Mouse (Mus musculus): ENCODE measurements around the gene Sdad1. TPM values are rescaled to one million over a fixed set of nuclear protein-coding genes. Genes with fewer than 3 reads are reported as not detected.

The Sdad1 gene
- polyA plus RNA-seq, 1 experiment from 2014 or later: 38.8 TPM

GRCm38 (mm10) chr5:92340606-92341005 is 30.3 kb upstream of the Sdad1 start:
- H3K36me3 ChIP-seq (ENCODE audit: control insufficient read depth, insufficient read depth, low read length): no peaks in the 10 kb centered on the region
- no peak overlapping the region for H3K4me3 ChIP-seq (replicated peaks; ENCODE audit: low read depth, low read length)
- no peaks in the 10 kb centered on the region for H3K27me3 ChIP-seq (ENCODE audit: control insufficient read depth, insufficient read depth, low read length)
- H3K4me1 ChIP-seq (ENCODE audit: control insufficient read depth, insufficient read depth, low read length): no peaks in the 10 kb centered on the region
- H3K27ac ChIP-seq (replicated peaks; ENCODE audit: low read depth, low read length): no peak overlapping the region
- 79% methylated on average over 4 of the region's 4 CpGs for WGBS
- DNase-seq: no peak
- H3K9ac ChIP-seq (replicated peaks; ENCODE audit: low read length): no peak overlapping the region
- H3K4me2 ChIP-seq (ENCODE audit: low read length): no peak overlapping the region
- ATAC-seq (ENCODE audit: low FRiP score, low TSS enrichment): no peak
- H3K9me3 ChIP-seq (ENCODE audit: control insufficient read depth, low read length): no peaks in the 10 kb centered on the region

GRCm38 (mm10) chr5:92336743-92337142 is 26.5 kb upstream of the Sdad1 start:
- no peak overlapping the region for H3K4me3 ChIP-seq (replicated peaks; ENCODE audit: low read depth, low read length)
- DNase-seq: no peak
- no peaks in the 10 kb centered on the region for H3K4me1 ChIP-seq (ENCODE audit: control insufficient read depth, insufficient read depth, low read length)
- no peak overlapping the region for H3K4me2 ChIP-seq (ENCODE audit: low read length)
- H3K36me3 ChIP-seq (ENCODE audit: control insufficient read depth, insufficient read depth, low read length): no peaks in the 10 kb centered on the region
- no peaks in the 10 kb centered on the region for H3K27me3 ChIP-seq (ENCODE audit: control insufficient read depth, insufficient read depth, low read length)
- ATAC-seq (ENCODE audit: low FRiP score, low TSS enrichment): no peak
- H3K27ac ChIP-seq (replicated peaks; ENCODE audit: low read depth, low read length): no peak overlapping the region
- 81% methylated on average over 3 of the region's 3 CpGs for WGBS
- H3K9me3 ChIP-seq (ENCODE audit: control insufficient read depth, low read length): no peaks in the 10 kb centered on the region
- H3K9ac ChIP-seq (replicated peaks; ENCODE audit: low read length): no peak overlapping the region

- no peak for ATAC-seq (ENCODE audit: low FRiP score, low TSS enrichment)
- H3K9ac ChIP-seq (replicated peaks; ENCODE audit: low read length): no peak overlapping the region
Observed at GRCm38 (mm10) chr5:92332359-92332840, 22.1 kb upstream of the Sdad1 start.

GRCm38 (mm10) chr5:92331635-92332338 is 21.5 kb upstream of the Sdad1 start, which contains the start of gene Art3:
Gene Art3 (plus strand): TSS chr5:92331827.
- no peak for DNase-seq
- Histone ChIP-seq H3K4me2 (ENCODE audit: low read length) (no peak within 1 kb of the TSS), H3K9ac (replicated peaks; ENCODE audit: low read length) (no peak within 1 kb of the TSS), H3K4me1 (ENCODE audit: control insufficient read depth, insufficient read depth, low read length) (no peaks in the 10 kb centered on the region), H3K4me3 (replicated peaks; ENCODE audit: low read depth, low read length) (no peak within 1 kb of the TSS), H3K27me3 (ENCODE audit: control insufficient read depth, insufficient read depth, low read length) (no peaks in the 10 kb centered on the region), H3K36me3 (ENCODE audit: control insufficient read depth, insufficient read depth, low read length) (no peaks in the 10 kb centered on the region), H3K27ac (replicated peaks; ENCODE audit: low read depth, low read length) (no peak within 1 kb of the TSS), H3K9me3 (ENCODE audit: control insufficient read depth, low read length) (no peaks in the 10 kb centered on the region)
- ATAC-seq (ENCODE audit: low FRiP score, low TSS enrichment): no peak
- WGBS: 97% methylated on average over 17 of the region's 17 CpGs

More at GRCm38 (mm10) chr5:92332359-92332840, 22.1 kb upstream of the Sdad1 start:
- Histone ChIP-seq H3K4me3 (replicated peaks; ENCODE audit: low read depth, low read length) (no peak overlapping the region), H3K27ac (replicated peaks; ENCODE audit: low read depth, low read length) (no peak overlapping the region), H3K4me2 (ENCODE audit: low read length) (no peak overlapping the region), H3K4me1 (ENCODE audit: control insufficient read depth, insufficient read depth, low read length) (no peaks in the 10 kb centered on the region), H3K27me3 (ENCODE audit: control insufficient read depth, insufficient read depth, low read length) (no peaks in the 10 kb centered on the region), H3K9me3 (ENCODE audit: control insufficient read depth, low read length) (no peaks in the 10 kb centered on the region), H3K36me3 (ENCODE audit: control insufficient read depth, insufficient read depth, low read length) (no peaks in the 10 kb centered on the region)
- 74% methylated on average over 9 of the region's 9 CpGs for WGBS
- DNase-seq: peak; percentile 7

GRCm38 (mm10) chr5:92331122-92331521 is 20.8 kb upstream of the Sdad1 start:
- WGBS: 93% methylated on average over 12 of the region's 12 CpGs

GRCm38 (mm10) chr5:92327929-92328328 is 17.6 kb upstream of the Sdad1 start, which contains the start of gene Cxcl9:
Gene Cxcl9 (minus strand): TSS chr5:92328079.
- H3K9ac ChIP-seq (replicated peaks; ENCODE audit: low read length): no peak within 1 kb of the TSS
- H3K4me3 ChIP-seq (replicated peaks; ENCODE audit: low read depth, low read length): no peak within 1 kb of the TSS
- H3K36me3 ChIP-seq (ENCODE audit: control insufficient read depth, insufficient read depth, low read length): no peaks in the 10 kb centered on the region
- H3K27me3 ChIP-seq (ENCODE audit: control insufficient read depth, insufficient read depth, low read length): no peaks in the 10 kb centered on the region
- DNase-seq (no peak), ATAC-seq (ENCODE audit: low FRiP score, low TSS enrichment) (no peak)
- H3K4me2 ChIP-seq (ENCODE audit: low read length): no peak within 1 kb of the TSS
- WGBS: 92% methylated on average over 7 of the region's 7 CpGs
- no peaks in the 10 kb centered on the region for H3K9me3 ChIP-seq (ENCODE audit: control insufficient read depth, low read length)
- H3K27ac ChIP-seq (replicated peaks; ENCODE audit: low read depth, low read length): no peak within 1 kb of the TSS
- no peaks in the 10 kb centered on the region for H3K4me1 ChIP-seq (ENCODE audit: control insufficient read depth, insufficient read depth, low read length)

More at GRCm38 (mm10) chr5:92331122-92331521, 20.8 kb upstream of the Sdad1 start:
- ATAC-seq (ENCODE audit: low FRiP score, low TSS enrichment) (no peak), DNase-seq (no peak)
- no peaks in the 10 kb centered on the region for H3K36me3 ChIP-seq (ENCODE audit: control insufficient read depth, insufficient read depth, low read length)
- H3K4me1 ChIP-seq (ENCODE audit: control insufficient read depth, insufficient read depth, low read length): no peaks in the 10 kb centered on the region
- H3K4me3 ChIP-seq (replicated peaks; ENCODE audit: low read depth, low read length): no peak overlapping the region
- H3K4me2 ChIP-seq (ENCODE audit: low read length): no peak overlapping the region
- no peaks in the 10 kb centered on the region for H3K27me3 ChIP-seq (ENCODE audit: control insufficient read depth, insufficient read depth, low read length)
- H3K9me3 ChIP-seq (ENCODE audit: control insufficient read depth, low read length): no peaks in the 10 kb centered on the region
- H3K9ac ChIP-seq (replicated peaks; ENCODE audit: low read length): no peak overlapping the region
- H3K27ac ChIP-seq (replicated peaks; ENCODE audit: low read depth, low read length): no peak overlapping the region

- 87% methylated on average over 6 of the region's 6 CpGs for WGBS
- Histone ChIP-seq H3K4me2 (ENCODE audit: low read length) (no peak overlapping the region), H3K27me3 (ENCODE audit: control insufficient read depth, insufficient read depth, low read length) (no peaks in the 10 kb centered on the region), H3K36me3 (ENCODE audit: control insufficient read depth, insufficient read depth, low read length) (no peaks in the 10 kb centered on the region), H3K9ac (replicated peaks; ENCODE audit: low read length) (no peak overlapping the region), H3K4me1 (ENCODE audit: control insufficient read depth, insufficient read depth, low read length) (no peaks in the 10 kb centered on the region), H3K4me3 (replicated peaks; ENCODE audit: low read depth, low read length) (no peak overlapping the region), H3K27ac (replicated peaks; ENCODE audit: low read depth, low read length) (no peak overlapping the region), H3K9me3 (ENCODE audit: control insufficient read depth, low read length) (no peaks in the 10 kb centered on the region)
- no peak for ATAC-seq (ENCODE audit: low FRiP score, low TSS enrichment)
- no peak for DNase-seq
Observed at GRCm38 (mm10) chr5:92327367-92327766, 17.1 kb upstream of the Sdad1 start.

GRCm38 (mm10) chr5:92323264-92323663 is 13.0 kb upstream of the Sdad1 start:
- ATAC-seq (ENCODE audit: low FRiP score, low TSS enrichment) (no peak), DNase-seq (no peak)
- H3K9me3 ChIP-seq (ENCODE audit: control insufficient read depth, low read length): no peaks in the 10 kb centered on the region
- H3K36me3 ChIP-seq (ENCODE audit: control insufficient read depth, insufficient read depth, low read length): no peaks in the 10 kb centered on the region
- 91% methylated on average over 5 of the region's 5 CpGs for WGBS
- H3K27ac ChIP-seq (replicated peaks; ENCODE audit: low read depth, low read length): no peak overlapping the region
- no peak overlapping the region for H3K9ac ChIP-seq (replicated peaks; ENCODE audit: low read length)
- no peaks in the 10 kb centered on the region for H3K4me1 ChIP-seq (ENCODE audit: control insufficient read depth, insufficient read depth, low read length)
- no peak overlapping the region for H3K4me2 ChIP-seq (ENCODE audit: low read length)
- H3K27me3 ChIP-seq (ENCODE audit: control insufficient read depth, insufficient read depth, low read length): no peaks in the 10 kb centered on the region
- no peak overlapping the region for H3K4me3 ChIP-seq (replicated peaks; ENCODE audit: low read depth, low read length)

GRCm38 (mm10) chr5:92322612-92323011 is 12.3 kb upstream of the Sdad1 start:
- Histone ChIP-seq H3K9ac (replicated peaks; ENCODE audit: low read length) (no peak overlapping the region), H3K9me3 (ENCODE audit: control insufficient read depth, low read length) (no peaks in the 10 kb centered on the region), H3K4me3 (replicated peaks; ENCODE audit: low read depth, low read length) (no peak overlapping the region), H3K27ac (replicated peaks; ENCODE audit: low read depth, low read length) (no peak overlapping the region), H3K4me1 (ENCODE audit: control insufficient read depth, insufficient read depth, low read length) (no peaks in the 10 kb centered on the region), H3K4me2 (ENCODE audit: low read length) (no peak overlapping the region), H3K27me3 (ENCODE audit: control insufficient read depth, insufficient read depth, low read length) (no peaks in the 10 kb centered on the region), H3K36me3 (ENCODE audit: control insufficient read depth, insufficient read depth, low read length) (no peaks in the 10 kb centered on the region)
- DNase-seq (no peak), ATAC-seq (ENCODE audit: low FRiP score, low TSS enrichment) (no peak)
- 87% methylated on average over 4 of the region's 4 CpGs for WGBS

All from midbrain, embryonic 14.5 days (tissue).